Mouse (Mus musculus): ENCODE results near the gene Cux2. TPM values are rescaled to one million over a fixed set of nuclear protein-coding genes. Genes with fewer than 3 reads are reported as not detected.
A peak's percentile ranks its signal among the peaks of the same experiment; 100 is the strongest.

Gene Cux2
- polyA plus RNA-seq, 1 experiment from 2014 or later: 7.1 TPM

DNA sequence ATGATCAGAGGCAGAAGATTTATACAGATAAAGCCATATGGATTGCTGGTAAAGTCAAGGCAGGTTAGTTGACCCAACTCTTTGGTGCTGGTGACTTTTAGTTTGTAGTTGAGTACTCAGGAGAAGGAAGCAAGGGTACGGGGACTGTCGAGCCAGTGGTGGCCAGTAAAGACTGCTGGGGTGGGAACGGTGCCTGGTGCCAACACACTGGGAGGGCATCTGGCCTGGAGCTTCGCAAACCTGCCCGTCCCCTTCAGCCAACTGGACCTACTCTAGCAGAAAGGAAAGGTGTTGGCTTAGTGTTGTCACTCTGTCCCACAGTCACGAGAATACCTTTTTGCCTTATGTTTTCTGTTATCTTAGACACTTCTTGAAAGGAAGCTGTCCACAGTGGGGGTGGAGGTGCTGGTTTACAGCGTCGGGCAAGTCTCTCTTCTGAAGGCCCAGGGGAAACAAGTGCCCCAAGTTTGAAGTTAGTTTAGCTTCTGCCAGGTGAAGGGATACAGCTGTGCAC, 234.0 kb downstream of the Cux2 start:
- no peak overlapping the region for H3K4me2 ChIP-seq (replicated peaks)
- 0 out of 2 replicates have a peak, but pooled peaks cover 2% of the 10 kb centered on the region for H3K4me1 ChIP-seq (replicated peaks)
- peaks cover 55% of the 10 kb centered on the region for H3K36me3 ChIP-seq
- H3K9ac ChIP-seq: no peak overlapping the region
- no peak overlapping the region for H3K4me3 ChIP-seq (replicated peaks)
- no peaks in the 10 kb centered on the region for H3K9me3 ChIP-seq
- no peaks in the 10 kb centered on the region for H3K27me3 ChIP-seq (replicated peaks)
- no peak for ATAC-seq
- no peak overlapping the region for H3K27ac ChIP-seq
- WGBS: 78% methylated on average over 8 of the region's 8 CpGs

- H3K9ac ChIP-seq: no peak overlapping the region
- H3K27me3 ChIP-seq (replicated peaks): no peaks in the 10 kb centered on the region
- ATAC-seq: peak; percentile 67
- peaks cover 51% of the 10 kb centered on the region for H3K36me3 ChIP-seq
- WGBS: 53% methylated on average over 3 of the region's 3 CpGs
- 0 out of 2 replicates have a peak, but pooled peaks cover 2% of the 10 kb centered on the region for H3K4me1 ChIP-seq (replicated peaks)
- H3K27ac ChIP-seq: no peak overlapping the region
- H3K4me2 ChIP-seq (replicated peaks): no peak overlapping the region
- H3K4me3 ChIP-seq (replicated peaks): no peak overlapping the region
- H3K9me3 ChIP-seq: no peaks in the 10 kb centered on the region
These were observed 234.8 kb downstream of the Cux2 start for GRCm38 (mm10) chr5:121815067-121815466.

DNA sequence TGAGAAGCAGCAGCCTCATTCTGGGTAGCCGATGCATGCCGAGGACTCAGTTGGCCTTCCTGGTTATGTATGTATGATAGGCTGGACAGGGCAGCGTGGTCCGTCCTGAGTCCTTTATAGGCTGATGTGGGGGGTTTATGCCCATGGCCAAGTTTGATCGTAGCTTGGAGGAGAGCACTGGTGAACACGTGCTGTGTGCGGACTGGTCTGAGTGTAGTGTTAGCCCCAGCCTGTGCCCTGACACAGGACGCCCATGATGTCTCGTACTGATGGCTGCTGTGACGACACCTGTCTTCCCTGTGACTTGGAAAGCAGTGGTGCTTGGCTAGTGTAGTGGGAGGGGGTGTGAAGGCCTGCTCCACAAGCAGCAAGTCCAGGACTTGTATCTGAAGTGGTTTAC, 236.2 kb downstream of the Cux2 start:
- no peak overlapping the region for H3K4me3 ChIP-seq (replicated peaks)

DNA sequence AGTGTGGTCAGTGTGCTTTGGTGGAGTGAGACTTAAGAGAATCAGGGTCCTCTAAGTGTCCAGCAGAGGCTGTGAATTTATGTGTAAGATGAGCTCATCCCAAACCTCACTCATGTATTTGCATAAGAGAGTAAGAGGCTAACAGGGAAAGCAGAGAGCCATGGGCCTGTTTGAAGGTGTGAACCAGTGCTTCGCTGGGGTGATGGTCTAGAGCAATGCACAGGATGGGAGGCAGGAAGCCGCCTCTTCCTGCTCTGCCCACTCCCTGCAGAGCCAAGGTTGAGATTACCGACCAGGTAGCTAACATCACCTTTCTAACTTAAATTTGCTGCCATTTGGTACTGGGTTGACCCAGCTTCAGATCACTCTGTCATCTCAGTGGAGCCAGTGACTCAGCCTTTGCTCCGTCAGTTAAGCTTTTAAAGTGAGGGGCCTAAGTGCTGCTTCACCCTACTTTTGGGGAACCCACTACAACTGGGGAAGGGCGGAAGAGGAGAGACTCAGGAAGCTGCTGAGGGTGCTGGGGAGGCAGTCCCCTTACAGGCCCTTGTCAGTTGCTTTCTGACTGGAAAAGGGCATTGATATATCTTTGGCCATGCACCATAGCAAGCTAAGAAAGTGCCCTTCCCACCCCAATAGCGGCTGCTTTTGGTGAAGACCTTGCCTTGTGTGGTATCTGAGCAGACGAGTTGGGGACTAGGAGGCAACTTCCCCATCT, 237.2 kb downstream of the Cux2 start:
- peaks cover 33% of the 10 kb centered on the region for H3K36me3 ChIP-seq

More for the DNA sequence above, 236.2 kb downstream of the Cux2 start:
- no peak for ATAC-seq
- Histone ChIP-seq H3K27ac (no peak overlapping the region), H3K27me3 (replicated peaks) (no peaks in the 10 kb centered on the region), H3K9ac (no peak overlapping the region), H3K4me1 (replicated peaks) (0 out of 2 replicates have a peak, but pooled peaks cover 2% of the 10 kb centered on the region), H3K9me3 (no peaks in the 10 kb centered on the region), H3K36me3 (peaks cover 43% of the 10 kb centered on the region), H3K4me2 (replicated peaks) (no peak overlapping the region)
- 91% methylated on average over 10 of the region's 10 CpGs for WGBS

GRCm38 (mm10) chr5:121811485-121811931, 238.4 kb downstream of the Cux2 start:
- WGBS: 82% methylated on average over 5 of the region's 5 CpGs
- Histone ChIP-seq H3K4me2 (replicated peaks) (no peak overlapping the region), H3K27ac (no peak overlapping the region), H3K27me3 (replicated peaks) (no peaks in the 10 kb centered on the region), H3K4me1 (replicated peaks) (0 out of 2 replicates have a peak, but pooled peaks cover 2% of the 10 kb centered on the region), H3K9me3 (no peaks in the 10 kb centered on the region), H3K4me3 (replicated peaks) (no peak overlapping the region), H3K9ac (no peak overlapping the region), H3K36me3 (peaks cover 24% of the 10 kb centered on the region)
- no peak for ATAC-seq

More for the DNA sequence above, 237.2 kb downstream of the Cux2 start:
- no peaks in the 10 kb centered on the region for H3K9me3 ChIP-seq
- no peak for ATAC-seq
- H3K4me2 ChIP-seq (replicated peaks): no peak overlapping the region
- 86% methylated on average over 7 of the region's 7 CpGs for WGBS
- H3K4me3 ChIP-seq (replicated peaks): no peak overlapping the region
- H3K27ac ChIP-seq: no peak overlapping the region
- no peaks in the 10 kb centered on the region for H3K27me3 ChIP-seq (replicated peaks)
- 0 out of 2 replicates have a peak, but pooled peaks cover 2% of the 10 kb centered on the region for H3K4me1 ChIP-seq (replicated peaks)
- H3K9ac ChIP-seq: no peak overlapping the region

DNA sequence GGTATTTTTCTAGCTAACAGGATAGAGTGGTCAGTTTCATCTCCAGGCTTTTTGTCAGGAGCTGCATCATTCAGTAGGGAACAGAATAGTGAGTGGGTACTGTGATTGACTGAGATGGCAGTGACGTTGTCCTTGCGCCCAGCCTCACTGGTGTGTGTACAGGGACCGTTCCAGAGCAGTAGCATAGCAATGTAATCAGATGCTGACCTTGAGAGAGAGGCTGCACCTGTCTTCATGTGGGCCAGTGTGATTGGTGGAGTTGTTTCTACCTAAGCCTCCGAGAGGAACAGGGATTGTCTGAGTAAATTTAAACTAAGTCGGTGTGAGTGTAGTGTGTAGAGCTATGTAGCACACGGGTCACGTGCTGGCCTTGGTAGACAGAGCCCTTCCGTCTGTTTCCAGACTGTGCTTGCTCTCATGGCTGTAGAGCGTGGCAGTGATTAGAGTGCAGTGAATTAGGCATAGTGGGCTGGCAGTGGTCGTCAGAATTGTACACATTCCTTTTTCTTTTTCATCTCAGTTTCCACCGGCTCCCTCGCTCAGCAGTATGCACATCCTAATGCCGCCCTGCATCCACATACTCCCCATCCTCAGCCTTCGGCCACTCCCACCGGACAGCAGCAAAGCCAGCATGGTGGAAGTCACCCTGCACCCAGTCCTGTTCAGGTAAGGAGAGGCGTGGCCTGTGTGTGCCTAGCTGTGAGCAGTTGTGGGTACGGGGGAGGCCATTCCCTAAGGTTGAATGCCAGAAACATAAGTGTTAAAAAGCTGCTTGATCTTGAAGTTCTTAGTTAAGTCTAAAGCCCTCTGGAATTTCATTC, 239.4 kb downstream of the Cux2 start:
- Histone ChIP-seq H3K4me2 (replicated peaks) (no peak overlapping the region), H3K36me3 (peaks cover 18% of the 10 kb centered on the region), H3K9ac (no peak overlapping the region), H3K4me3 (replicated peaks) (no peak overlapping the region), H3K4me1 (replicated peaks) (0 out of 2 replicates have a peak, but pooled peaks cover 2% of the 10 kb centered on the region), H3K9me3 (no peaks in the 10 kb centered on the region), H3K27me3 (replicated peaks) (no peaks in the 10 kb centered on the region), H3K27ac (no peak overlapping the region)
- 79% methylated on average over 17 of the region's 17 CpGs for WGBS
- ATAC-seq: 0 out of 2 replicates have a peak, but pooled peaks have one; percentile 15

DNA sequence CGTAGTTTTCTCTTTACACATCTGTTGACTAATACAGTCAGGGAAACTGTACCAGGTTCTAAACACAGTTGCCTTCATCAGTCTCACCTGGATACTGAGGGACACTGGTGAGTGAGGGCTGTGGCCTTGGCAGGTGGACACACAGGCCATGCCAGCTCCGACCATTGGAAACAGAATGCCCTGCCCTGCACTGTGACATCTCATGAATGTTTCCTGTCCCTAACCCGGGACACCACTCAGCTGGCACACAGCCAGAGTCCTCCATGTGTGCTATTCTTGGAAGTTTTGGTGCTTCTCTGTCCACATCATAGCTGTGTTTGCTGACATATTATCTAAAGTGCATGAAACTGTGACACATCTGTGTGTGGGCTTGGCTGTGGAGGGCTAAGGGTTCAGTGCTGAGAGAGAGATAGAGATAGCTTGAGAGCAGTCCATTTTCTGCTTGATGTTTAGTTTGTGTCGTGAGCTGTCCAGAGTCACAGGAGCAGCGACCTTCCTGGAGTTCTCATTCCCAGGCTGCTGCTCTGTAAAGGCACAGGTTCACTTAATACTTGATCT, 240.2 kb downstream of the Cux2 start:
- Histone ChIP-seq H3K4me1 (replicated peaks) (no peaks in the 10 kb centered on the region), H3K4me3 (replicated peaks) (no peak overlapping the region), H3K36me3 (peaks cover 16% of the 10 kb centered on the region), H3K4me2 (replicated peaks) (no peak overlapping the region), H3K27me3 (replicated peaks) (no peaks in the 10 kb centered on the region), H3K9ac (no peak overlapping the region), H3K9me3 (no peaks in the 10 kb centered on the region), H3K27ac (no peak overlapping the region)
- WGBS: 61% methylated on average over 5 of the region's 5 CpGs
- no peak for ATAC-seq

- Histone ChIP-seq H3K27ac (no peak overlapping the region), H3K27me3 (replicated peaks) (no peaks in the 10 kb centered on the region), H3K4me3 (replicated peaks) (no peak overlapping the region), H3K9ac (no peak overlapping the region), H3K4me2 (replicated peaks) (no peak overlapping the region), H3K9me3 (no peaks in the 10 kb centered on the region), H3K4me1 (replicated peaks) (no peaks in the 10 kb centered on the region), H3K36me3 (peaks cover 15% of the 10 kb centered on the region)
- no peak for ATAC-seq
- 87% methylated on average over 2 of the region's 2 CpGs for WGBS
These were observed 241.7 kb downstream of the Cux2 start for GRCm38 (mm10) chr5:121808202-121808601.

DNA sequence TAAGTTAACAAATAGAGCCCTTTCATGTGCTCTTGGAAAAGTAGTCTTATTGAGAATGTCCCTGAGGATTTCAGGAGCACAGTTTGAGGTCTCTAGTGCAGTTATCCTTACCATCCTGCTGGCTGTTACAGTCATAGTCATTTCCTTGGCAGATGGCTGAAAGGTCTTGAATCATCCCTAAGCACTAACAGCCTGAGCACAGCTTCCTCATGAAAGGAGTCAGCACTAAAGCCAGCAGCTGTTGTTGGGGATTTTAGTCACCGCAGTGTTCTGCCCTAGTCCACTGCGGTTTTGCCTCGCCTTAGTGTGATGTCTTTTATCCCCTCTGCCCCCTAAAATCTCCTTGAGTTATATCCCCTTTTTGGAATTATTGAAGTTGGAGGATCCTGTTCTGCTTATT, 242.7 kb downstream of the Cux2 start:
- ATAC-seq: no peak
- 50% methylated on average over 3 of the region's 3 CpGs for WGBS
- Histone ChIP-seq H3K4me3 (replicated peaks) (no peak overlapping the region), H3K9me3 (no peaks in the 10 kb centered on the region), H3K4me2 (replicated peaks) (no peak overlapping the region), H3K36me3 (peaks cover 15% of the 10 kb centered on the region), H3K9ac (no peak overlapping the region), H3K27ac (no peak overlapping the region), H3K4me1 (replicated peaks) (no peaks in the 10 kb centered on the region), H3K27me3 (replicated peaks) (no peaks in the 10 kb centered on the region)

Other genes starting within 250 kb of the Cux2 start
- 12.3 and 13.1 TPM in 2 replicates for gene Sh2b3, start 212.5 kb downstream of the Cux2 start, polyA plus RNA-seq (2015; fragmentation: Nextera tagmentation; extraction: Ambion mirVana)
- 32.6 and 36.4 TPM in 2 replicates for gene Pheta1, start 201.1 kb downstream of the Cux2 start, polyA plus RNA-seq (2015; fragmentation: Nextera tagmentation; extraction: Ambion mirVana)
- 0.45 and 0.62 TPM in 2 replicates for gene Myl2, start 50.8 kb upstream of the Cux2 start, polyA plus RNA-seq (2015; fragmentation: Nextera tagmentation; extraction: Ambion mirVana)
- not detected in 2 replicates for gene Ccdc63, start 90.7 kb upstream of the Cux2 start, polyA plus RNA-seq (2015; fragmentation: Nextera tagmentation; extraction: Ambion mirVana)
- gene Ppp1cc, start 108.2 kb upstream of the Cux2 start, polyA plus RNA-seq (2015; fragmentation: Nextera tagmentation; extraction: Ambion mirVana): 240 and 244 TPM in 2 replicates
- gene Hvcn1, start 156.7 kb upstream of the Cux2 start, polyA plus RNA-seq (2015; fragmentation: Nextera tagmentation; extraction: Ambion mirVana): 5.2 and 5.8 TPM in 2 replicates
- gene Tctn1, start 214.4 kb upstream of the Cux2 start, polyA plus RNA-seq (2015; fragmentation: Nextera tagmentation; extraction: Ambion mirVana): 3.0 and 3.2 TPM in 2 replicates
- 10.4 and 11.0 TPM in 2 replicates for gene Pptc7, start 234.3 kb upstream of the Cux2 start, polyA plus RNA-seq (2015; fragmentation: Nextera tagmentation; extraction: Ambion mirVana)